Mouse (Mus musculus) embryonic facial prominence, embryonic 11.5 days (tissue): ENCODE results near the gene Gm17622. TPM values are rescaled to one million over a fixed set of nuclear protein-coding genes. Genes with fewer than 3 reads are reported as not detected.

Experiments used
- polyA plus RNA-seq: library from polyadenylated mRNA; unstranded; fragments of >200 nt; fragmentation: Nextera tagmentation; extraction: Ambion mirVana; gene quantifications from 2 replicates; pipeline ENCODE4 v1.2.1, GENCODE M21; 2014

The Gm17622 gene
- polyA plus RNA-seq, 1 experiment from 2014 or later, result not detected

Other genes starting within 250 kb of the Gm17622 start
- gene Poc5, start 102.4 kb upstream of the Gm17622 start, polyA plus RNA-seq, result 27.1 and 28.1 TPM in 2 replicates
- 0.25 TPM in 1 of 2 replicates, not detected in the other for gene Ankdd1b, start 19.5 kb upstream of the Gm17622 start, polyA plus RNA-seq
- 7.5 and 9.1 TPM in 2 replicates for gene Polk, start 51.8 kb downstream of the Gm17622 start, polyA plus RNA-seq
- gene Col4a3bp, start 51.9 kb downstream of the Gm17622 start, polyA plus RNA-seq, result 6.9 and 7.6 TPM in 2 replicates
- gene Hmgcr, start 180.2 kb downstream of the Gm17622 start, polyA plus RNA-seq, result 155 and 163 TPM in 2 replicates